Comparison of ENCODE assay signal across 10 mouse cellular contexts in genomic region chr4:145300210-145300927, GRCm38 (mm10). TPM values are rescaled to one million over a fixed set of nuclear protein-coding genes. Genes with fewer than 3 reads are reported as not detected.
DNase-seq lines count a peak whose midpoint lies in the region; ATAC-seq and TF ChIP-seq lines count a peak whose summit lies in the region.
"Had no signal": no experiment of that assay in that cellular context is flagged by ENCODE, and none has a peak within 500 bp of the region (broad histone marks: within the 10 kb centered on the region; RNA-seq: fewer than 3 reads in every experiment).

No protein-coding gene starts in this region.

- H3K27me3 ChIP-seq in lung, postnatal 0 days (replicated peaks; ENCODE audit: insufficient read depth, low read length) = no peaks in the 10 kb centered on the region
- H3K27me3 ChIP-seq: hindbrain, embryonic 12.5 days had no signal

- peak; percentile 78 for DNase-seq in CD4-positive helper T cell, adult 2 months (ENCODE audit: low read depth, low spot score)
- DNase-seq in ZHBTc4 (ENCODE audit: low read depth, low spot score) = peak; percentile 73
- DNase-seq in lung, postnatal 0 days (ENCODE audit: low spot score) = peak; percentile 31
- DNase-seq in spleen, postnatal 36 days (ENCODE audit: low spot score in 2 of 2) = peak; percentile 82 to 86
- DNase-seq in heart, adult 9 months (ENCODE audit: low spot score in 2 of 2) = no peak
- no peak for DNase-seq in cerebellum, adult 18-20 months
- DNase-seq in right cerebral cortex, postnatal 25 days = no peak
- DNase-seq: cerebellum, adult 9-10 months had no signal

- no peaks in the 10 kb centered on the region for H3K9me3 ChIP-seq in lung, postnatal 0 days (ENCODE audit: low read length)

- H3K4me3 ChIP-seq in lung, postnatal 0 days (ENCODE audit: low read depth, low read length) = no peak overlapping the region
- H3K4me3 ChIP-seq: hindbrain, embryonic 12.5 days had no signal

- WGBS in lung, postnatal 0 days = 30% methylated on average over 11 of the region's 12 CpGs

- H3K36me3 ChIP-seq in lung, postnatal 0 days (ENCODE audit: insufficient read depth, low read length) = no peaks in the 10 kb centered on the region
- H3K36me3 ChIP-seq: hindbrain, embryonic 12.5 days had no signal

- peak; percentile 33 for ATAC-seq in lung, postnatal 0 days

- H3K4me2 ChIP-seq in lung, postnatal 0 days (replicated peaks; ENCODE audit: low read depth, low read length) = no peak overlapping the region
- H3K4me2 ChIP-seq: hindbrain, embryonic 12.5 days; midbrain, embryonic 11.5 days had no signal

- H3K9ac ChIP-seq in lung, postnatal 0 days (replicated peaks; ENCODE audit: low read depth) = no peak overlapping the region
- H3K9ac ChIP-seq: hindbrain, embryonic 12.5 days had no signal

- no peak overlapping the region for H3K27ac ChIP-seq in lung, postnatal 0 days (ENCODE audit: low read length)
- H3K27ac ChIP-seq: hindbrain, embryonic 12.5 days had no signal

- H3K4me1 ChIP-seq in lung, postnatal 0 days (ENCODE audit: insufficient read depth, low read depth, low read length) = no peaks in the 10 kb centered on the region
- H3K4me1 ChIP-seq: hindbrain, embryonic 12.5 days had no signal

- TF ChIP-seq EP300 in lung, postnatal 0 days (IDR thresholded peaks at IDR 0.05) = no peak

- no peak for TF ChIP-seq CTCF in lung, postnatal 0 days (IDR thresholded peaks at IDR 0.05)

RNA-seq across cellular contexts. Expression of gene Tnfrsf8, which starts 14.6 kb away (rescaled TPM):
- 0.05 and 0.12 TPM in 2 replicates for polyA plus RNA-seq in lung, postnatal 0 days (2015; fragmentation: Nextera tagmentation; extraction: Ambion mirVana)

RNA-seq across cellular contexts. Expression of gene Tnfrsf1b, which starts 53.7 kb away (rescaled TPM):
- polyA plus RNA-seq in lung, postnatal 0 days (2015; fragmentation: Nextera tagmentation; extraction: Ambion mirVana) = 8.4 and 9.1 TPM in 2 replicates

Comparison
In these comparisons a context has a peak if more than half of its experiments do, and no peak if none do; other contexts are left out.
1. DNase-seq: peak in CD4-positive helper T cell, adult 2 months (single experiment), ZHBTc4 (single experiment), lung, postnatal 0 days (single experiment) and spleen, postnatal 36 days (2 of 2); none in heart, adult 9 months (0 of 2), cerebellum, adult 18-20 months (0 of 2) and right cerebral cortex, postnatal 25 days (single experiment).